Mouse (Mus musculus): ENCODE measurements around the gene Ptrhd1.

Ptrhd1 gene

DNA sequence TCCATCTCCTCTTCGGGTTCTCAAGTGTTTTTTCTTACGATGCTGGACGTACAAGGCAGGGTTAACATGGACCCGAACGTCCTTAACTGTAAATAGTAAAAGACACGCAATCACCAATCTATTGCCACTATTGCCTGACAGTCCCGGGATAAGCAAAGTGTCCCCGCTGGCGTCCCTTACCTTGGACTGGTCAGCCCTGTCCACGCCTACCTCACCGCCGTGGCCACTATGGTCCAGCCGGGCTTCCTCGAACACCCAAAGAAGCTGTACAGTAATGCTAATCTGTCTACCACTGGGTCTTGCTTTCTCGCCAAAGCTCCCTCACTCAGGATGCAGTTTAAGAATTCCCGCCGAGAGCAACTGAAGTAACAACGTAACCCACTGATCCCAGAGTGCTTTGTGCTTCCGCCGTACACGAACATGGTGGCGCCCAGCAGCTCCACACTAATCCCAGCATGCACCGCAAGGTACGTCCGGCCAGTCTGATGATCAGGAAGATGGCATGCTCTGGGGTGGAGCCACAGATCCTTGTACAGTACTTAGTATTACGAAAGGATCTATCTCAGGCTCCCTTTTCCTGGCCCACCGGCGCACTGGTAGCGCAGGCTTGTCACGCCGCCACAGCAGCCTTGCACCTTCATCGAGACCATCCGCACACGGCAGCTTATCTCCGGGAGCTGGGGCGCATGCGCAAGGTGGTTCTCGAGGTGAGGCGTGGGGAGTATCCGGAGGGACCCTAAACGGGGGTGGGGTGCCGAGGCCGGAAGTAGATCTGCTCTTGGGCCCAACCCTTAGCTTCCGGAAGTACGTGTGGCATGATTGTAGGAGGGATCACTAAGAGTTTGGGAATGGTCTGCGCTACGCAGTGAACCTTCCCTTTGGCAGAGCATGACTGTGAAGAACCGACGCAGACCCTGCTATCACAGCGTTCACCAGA, at the start of gene Ptrhd1, which contains the start of gene Cenpo:
TSS of gene Ptrhd1 (plus strand) at position 456 of the 937 bp plus-strand sequence.
TSS of gene Cenpo (minus strand) at position 723 of the 937 bp plus-strand sequence.
- WGBS: under 1% methylated on average over 50 of the region's 50 CpGs

GRCm38 (mm10) chr12:4184648-4185047, 49.2 kb upstream of the Ptrhd1 start:
- WGBS: 70% methylated on average over 2 of the region's 2 CpGs

DNA sequence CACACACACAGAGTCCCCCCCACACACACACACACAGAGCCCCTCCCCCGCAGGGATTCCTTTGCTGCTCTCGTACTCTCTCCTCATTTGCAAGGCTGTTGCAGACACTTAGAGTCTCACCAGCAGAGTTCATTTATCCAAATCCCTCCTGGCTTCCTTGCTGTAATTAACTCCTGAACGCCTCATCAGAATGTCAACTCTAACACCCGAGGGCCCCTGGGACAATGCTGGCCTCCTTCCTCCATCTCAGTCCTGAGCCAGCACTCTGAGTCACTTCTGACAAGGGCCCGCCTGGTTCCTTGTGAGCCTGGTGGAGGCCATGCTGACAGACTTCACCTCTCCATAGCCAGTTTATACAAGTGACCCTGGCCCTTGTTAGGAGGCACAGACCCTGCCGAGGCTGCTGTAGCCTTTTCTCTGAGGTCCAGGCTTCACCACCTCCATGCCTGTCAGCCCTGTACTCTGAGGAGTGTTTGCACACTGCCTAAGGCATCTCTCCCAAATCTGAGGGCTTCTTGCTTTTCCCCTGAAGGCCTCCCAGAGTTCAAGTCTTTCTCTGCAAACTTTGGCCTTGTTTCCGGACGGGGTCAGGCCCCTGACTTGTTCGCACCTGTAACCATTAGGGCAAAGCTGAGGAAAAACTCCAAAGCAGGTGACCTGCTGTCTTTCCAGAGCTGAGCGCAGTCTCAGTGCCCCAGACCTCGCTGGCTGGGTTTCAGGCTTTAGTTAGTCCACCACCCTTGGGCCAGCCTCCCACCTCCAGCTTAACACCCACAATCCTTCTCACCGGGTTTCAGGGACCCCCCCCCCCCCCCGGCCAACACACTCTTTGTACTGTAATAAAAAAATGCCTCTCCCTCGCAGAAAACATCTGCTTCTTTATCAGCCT, 45.4 kb upstream of the Ptrhd1 start:
- WGBS: 46% methylated on average over 14 of the region's 14 CpGs

GRCm38 (mm10) chr12:4189060-4189447, 44.8 kb upstream of the Ptrhd1 start:
- WGBS: 57% methylated on average over 5 of the region's 5 CpGs

DNA sequence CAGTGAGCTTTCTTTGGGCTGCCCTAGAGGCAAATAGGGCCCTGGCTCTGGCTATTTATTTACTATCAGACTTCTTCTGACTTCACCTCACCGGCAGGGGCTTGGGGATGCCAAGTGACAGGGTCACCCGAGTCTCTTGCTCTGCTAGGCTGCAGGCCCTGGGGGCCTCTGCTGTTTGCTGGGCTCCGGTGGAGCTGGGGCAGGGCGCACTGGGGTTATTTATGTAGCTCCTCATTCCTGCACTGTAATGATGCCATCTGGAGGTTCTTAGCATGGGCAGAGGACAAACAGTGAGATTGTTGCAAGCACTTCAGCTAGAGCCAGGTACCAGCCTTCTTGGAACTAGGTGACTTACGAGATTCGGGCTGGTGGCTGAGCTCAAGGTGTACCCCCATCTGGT, 41.3 kb upstream of the Ptrhd1 start:
- WGBS: 69% methylated on average over 6 of the region's 6 CpGs

GRCm38 (mm10) chr12:4193025-4193740, 40.6 kb upstream of the Ptrhd1 start:
- 59% methylated on average over 10 of the region's 10 CpGs for WGBS

DNA sequence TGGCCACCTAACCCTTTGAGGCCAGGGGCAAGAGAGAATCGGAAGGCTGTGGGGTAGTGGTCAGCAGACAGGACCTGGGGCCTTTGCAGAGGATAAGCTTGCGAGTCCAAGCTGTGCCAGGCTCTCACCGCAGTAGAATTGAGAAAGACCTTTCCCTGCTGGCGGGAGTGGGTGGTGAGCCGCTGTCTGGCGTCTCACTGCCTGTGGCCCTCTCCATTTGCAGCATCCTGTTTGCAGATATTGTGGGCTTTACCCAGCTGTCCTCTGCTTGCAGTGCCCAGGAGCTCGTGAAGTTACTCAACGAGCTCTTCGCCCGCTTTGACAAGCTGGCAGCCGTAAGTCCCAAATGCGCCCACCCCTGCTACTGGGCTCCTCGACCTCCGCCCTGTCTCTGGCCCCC, 39.2 kb upstream of the Ptrhd1 start:
- WGBS: 51% methylated on average over 14 of the region's 14 CpGs

- WGBS: 90% methylated on average over 4 of the region's 4 CpGs
Observed at GRCm38 (mm10) chr12:4198702-4199101, 35.1 kb upstream of the Ptrhd1 start.

- 92% methylated on average over 11 of the region's 11 CpGs for WGBS
Observed at GRCm38 (mm10) chr12:4199271-4199670, 34.6 kb upstream of the Ptrhd1 start.

- WGBS: 63% methylated on average over 13 of the region's 13 CpGs
Observed at GRCm38 (mm10) chr12:4201454-4202200, 32.2 kb upstream of the Ptrhd1 start.

DNA sequence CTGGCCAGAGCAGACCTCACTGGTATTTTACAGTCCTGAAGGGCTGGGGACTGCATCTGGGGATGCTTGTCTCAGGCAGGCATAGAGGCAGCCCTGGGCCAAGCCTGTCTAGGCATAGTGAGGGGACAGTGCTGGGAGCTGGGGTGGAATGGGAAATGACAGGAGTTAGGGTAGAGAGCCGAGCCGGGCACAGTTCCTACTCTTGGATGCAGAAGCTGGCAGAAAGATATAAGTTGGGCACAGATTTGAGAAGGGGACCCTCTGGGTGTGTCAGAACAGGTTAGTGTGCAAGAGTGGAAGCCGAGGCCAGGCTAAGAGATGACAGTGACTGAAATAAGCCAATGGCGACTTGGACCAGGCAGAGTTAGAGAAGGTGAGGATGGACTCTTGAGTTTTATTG, 31.6 kb upstream of the Ptrhd1 start:
- 84% methylated on average over 4 of the region's 4 CpGs for WGBS

DNA sequence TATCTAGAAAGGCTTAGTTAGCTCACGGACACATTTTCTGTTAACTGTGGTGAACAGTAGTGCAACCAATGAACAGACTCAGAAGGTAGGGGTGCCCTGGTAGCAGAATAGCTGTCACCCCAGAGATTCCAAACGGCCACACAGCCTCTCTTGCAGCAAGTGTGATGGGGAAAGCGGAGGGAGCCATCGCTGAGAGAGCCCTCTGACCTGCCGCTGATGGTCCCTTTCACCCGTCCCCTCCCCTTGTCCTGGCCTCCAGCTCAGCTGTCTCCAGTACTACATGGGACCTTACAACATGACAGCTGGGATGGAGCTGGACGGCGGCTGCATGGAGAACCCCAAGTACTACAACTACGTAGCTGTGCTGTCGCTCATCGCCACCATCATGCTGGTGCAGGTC, 27.7 kb upstream of the Ptrhd1 start:
- WGBS: 93% methylated on average over 11 of the region's 11 CpGs

DNA sequence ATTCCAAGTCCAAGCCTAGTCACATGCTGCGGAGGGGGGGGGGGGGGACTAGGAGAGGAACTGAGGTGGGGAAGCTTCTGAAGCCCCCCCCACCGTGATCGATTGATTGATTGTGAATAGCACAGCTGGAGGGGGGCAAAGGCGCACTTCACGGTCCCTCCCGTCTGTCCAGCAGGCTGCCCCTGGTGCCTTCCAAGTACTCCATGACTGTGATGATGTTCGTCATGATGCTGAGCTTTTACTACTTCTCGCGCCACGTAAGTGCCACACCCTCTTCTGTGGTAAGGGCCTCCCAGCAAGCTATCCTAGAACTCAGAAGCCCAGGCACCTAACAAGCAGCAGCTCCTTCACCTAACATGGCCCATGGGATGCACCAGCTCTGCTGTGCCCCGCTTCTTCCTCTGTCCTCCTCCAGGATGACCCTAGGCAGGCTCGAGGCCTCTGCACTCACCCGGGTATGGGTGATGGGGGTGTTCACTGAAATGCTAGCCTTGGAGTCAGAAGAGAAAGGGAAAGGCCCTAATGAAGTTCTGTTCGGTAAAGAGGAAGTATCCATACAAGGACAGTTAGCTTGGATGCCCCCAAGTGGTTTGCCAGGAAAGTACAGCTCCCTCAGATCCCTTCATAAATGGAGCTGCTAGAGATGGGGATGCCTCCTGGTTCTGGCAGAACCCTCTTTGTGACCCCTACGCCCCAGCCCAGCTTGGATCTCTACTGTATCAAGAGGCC, 25.3 kb upstream of the Ptrhd1 start:
- 77% methylated on average over 15 of the region's 15 CpGs for WGBS

DNA sequence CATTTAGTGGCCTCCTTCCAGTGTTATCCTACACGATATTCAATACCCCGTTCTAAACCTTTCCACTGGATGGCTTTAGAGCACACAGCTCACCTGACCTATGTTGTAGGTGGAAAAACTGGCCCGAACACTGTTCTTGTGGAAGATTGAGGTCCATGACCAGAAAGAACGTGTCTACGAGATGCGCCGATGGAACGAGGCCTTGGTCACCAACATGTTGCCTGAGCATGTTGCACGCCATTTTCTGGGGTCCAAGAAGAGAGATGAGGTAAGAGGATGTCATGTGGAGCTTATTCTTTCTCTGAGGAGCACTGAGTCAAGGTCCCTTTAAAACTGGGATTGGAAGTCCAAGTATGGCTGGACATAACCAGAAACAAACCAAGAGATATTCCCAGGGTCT, 24.6 kb upstream of the Ptrhd1 start:
- WGBS: 96% methylated on average over 9 of the region's 9 CpGs

DNA sequence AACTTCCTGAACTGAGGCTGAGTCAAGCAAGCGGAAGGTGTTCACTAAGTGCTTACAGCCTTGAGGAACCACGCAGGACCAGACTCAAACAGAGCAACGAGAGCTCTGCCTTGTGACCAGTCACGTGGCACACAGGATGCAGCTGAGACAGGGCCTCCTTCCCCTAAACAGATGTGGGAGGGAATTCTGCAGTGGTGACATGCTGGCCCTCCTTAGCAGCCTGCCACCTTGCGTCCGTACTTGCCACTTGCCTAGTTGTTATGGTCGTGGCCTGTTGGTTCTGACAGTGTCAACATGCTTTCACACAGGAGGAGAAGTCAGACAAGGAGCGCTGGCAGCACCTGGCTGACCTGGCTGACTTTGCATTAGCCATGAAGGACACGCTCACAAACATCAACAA, 22.7 kb upstream of the Ptrhd1 start:
- 81% methylated on average over 9 of the region's 9 CpGs for WGBS

DNA sequence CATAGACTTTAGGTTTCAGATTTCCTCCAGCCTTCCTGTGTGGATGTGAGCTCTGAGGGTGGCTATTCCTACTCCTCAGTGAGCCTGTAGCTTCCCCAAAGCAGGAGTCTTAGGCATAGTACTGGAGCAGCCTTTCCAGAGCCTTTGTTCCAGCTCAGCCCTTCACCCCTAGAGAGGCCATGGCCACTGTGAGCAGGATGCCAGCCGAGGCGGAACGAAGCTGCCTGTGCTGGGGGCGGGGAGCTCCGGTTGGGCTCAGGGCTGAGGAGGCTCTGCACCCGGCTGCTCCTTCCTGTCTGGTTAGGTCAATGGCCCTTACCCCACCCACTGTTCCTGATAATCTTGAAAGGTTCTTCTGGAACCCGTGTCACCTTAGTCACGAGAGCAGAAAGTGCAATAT, 20.9 kb upstream of the Ptrhd1 start:
- WGBS: 66% methylated on average over 8 of the region's 8 CpGs

DNA sequence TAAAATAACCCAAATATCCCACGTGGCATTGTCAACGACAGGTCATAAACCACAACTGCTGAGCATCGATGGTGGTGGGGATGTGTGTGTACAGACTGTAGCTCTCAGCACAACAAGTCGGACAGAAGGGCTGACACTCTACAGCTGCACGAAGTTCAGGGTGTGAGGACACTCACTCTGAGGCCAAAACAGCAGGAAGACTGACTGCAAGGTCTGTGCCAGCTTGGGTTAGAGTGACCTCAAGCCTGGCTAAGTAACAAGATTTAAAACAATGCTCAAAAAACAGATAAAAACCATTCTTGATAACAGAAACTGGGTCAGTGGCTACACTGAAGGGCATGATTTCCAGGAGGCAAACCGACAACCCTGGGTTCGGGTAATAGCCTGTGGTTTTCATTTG, 3.7 kb upstream of the Ptrhd1 start:
- WGBS: 94% methylated on average over 7 of the region's 7 CpGs

GRCm38 (mm10) chr12:4232777-4233176, 1.1 kb upstream of the Ptrhd1 start:
- 35% methylated on average over 4 of the region's 4 CpGs for WGBS

DNA sequence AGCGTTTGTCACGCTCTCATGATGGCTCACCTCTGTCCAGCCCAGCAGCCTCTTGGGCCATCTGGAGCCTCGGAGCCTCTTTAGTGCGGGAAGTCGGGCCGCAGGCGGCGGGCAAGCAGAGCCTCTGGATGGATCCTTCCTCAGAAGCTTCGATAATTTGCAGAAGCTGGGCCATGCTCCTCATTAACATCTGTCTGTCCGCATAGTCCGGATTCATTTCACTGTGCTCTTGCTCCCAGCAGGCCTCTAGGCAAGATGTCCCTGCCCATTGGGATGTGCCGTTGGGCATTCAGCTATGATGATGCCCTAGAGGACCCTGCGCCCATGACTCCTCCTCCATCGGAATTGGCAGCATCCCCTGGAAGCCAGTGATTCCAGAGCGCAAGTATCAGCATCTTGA, 3.7 kb downstream of the Ptrhd1 start:
- WGBS: 93% methylated on average over 15 of the region's 15 CpGs

DNA sequence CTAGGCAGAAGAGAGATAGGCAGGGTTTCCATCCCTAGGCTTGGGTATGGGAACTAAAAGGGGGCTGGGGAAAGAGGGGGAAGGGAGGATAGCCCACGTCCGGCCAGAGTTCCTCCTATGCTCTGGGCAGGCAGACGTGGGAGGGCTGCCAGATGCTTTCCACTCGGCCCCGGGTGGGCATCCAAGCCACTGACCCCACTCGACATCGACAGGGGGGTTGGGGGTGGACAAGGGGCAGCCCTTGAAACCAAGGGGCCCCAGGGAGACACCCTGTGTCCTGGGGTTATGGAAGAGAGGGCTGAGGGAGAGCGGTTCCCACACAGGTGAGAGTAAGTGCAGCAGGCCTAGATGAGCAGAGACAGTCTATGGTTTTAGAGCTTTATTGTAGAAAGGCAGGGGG, 6.5 kb downstream of the Ptrhd1 start:
- 68% methylated on average over 8 of the region's 8 CpGs for WGBS

Data from cerebral cortex, adult 2 months (tissue).